Mouse (Mus musculus): ENCODE results near the gene Klri1. TPM values are rescaled to one million over a fixed set of nuclear protein-coding genes. Genes with fewer than 3 reads are reported as not detected.

Klri1 gene
- total RNA-seq (2023), result under 1 TPM in 1 of 2 experiments, not detected in 1; 0.44 TPM

DNA sequence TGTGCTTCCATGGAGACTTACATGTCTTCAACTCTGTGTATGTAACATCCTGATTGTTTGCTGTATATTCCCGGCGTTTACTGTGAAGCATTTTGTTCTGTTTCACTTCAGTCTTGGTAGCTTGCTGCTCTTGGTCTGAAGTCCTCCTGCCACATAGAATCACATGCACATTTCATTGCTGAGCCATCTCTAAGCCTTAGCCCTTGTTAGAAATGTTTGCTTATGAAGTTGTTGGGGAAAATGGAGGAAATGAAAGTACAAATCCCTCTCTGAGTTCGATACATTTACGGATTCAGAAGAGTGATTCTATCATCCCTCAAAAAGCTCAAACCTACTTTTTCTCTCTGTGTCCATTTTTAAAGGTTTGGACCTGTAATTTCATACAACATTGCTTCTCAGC is at the start of gene Klri1:
Gene Klri1 (minus strand): TSS at position 101 of the 400 bp plus-strand sequence.

DNA sequence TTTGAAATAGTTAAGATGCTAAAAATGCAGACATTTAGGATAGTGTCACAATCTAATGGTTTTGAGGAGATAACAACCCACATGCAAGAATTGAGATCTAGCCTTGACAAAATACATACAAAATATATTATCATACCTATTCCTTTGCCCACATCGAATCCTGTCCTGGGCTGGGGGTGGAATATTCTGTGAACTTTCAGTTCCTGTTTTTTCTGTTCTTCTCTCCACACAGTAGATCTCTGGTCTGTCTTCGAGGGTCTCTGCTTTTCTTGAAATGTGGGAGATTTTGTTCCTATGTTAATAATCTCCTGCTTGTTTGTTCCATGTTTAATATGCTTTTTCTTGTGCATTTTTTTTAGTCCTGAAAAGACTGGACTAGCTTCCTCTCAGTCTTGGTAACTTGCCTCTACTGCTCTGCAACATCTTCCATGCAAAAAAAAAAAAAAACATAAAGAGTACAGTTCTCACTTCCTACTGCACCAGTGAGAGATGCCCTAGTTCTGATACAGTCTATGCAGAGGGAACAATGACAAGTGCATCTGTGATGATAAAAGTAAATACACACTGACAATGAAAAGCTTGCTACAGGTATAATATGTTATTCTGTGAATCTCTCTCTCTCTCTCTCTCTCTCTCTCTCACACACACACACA is 23.3 kb upstream of the Klri1 start, which contains the start of gene Klri2:
Gene Klri2 (minus strand): TSS at position 416 of the 653 bp plus-strand sequence.

DNA sequence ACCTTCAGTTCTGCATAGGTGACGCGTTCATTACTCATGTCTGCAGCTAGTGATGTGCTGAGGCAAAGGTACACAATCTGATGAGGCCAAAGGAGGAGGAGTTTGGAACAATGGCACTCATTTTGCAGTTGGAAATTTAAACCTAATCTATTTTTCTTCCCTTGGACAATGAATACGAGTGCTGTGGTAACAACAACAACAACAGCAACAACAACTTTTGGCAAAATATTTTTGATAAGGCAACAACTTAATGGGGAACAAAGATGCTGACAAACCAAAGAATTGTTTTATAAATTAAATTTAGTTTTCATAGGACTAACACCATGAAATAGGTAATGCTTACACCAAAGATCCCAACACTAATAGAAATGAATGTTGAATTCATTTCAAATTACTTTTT is 38.1 kb downstream of the Klri1 start, which contains the start of gene Klrc1:
Gene Klrc1 (minus strand): TSS at position 101 of the 400 bp plus-strand sequence.

DNA sequence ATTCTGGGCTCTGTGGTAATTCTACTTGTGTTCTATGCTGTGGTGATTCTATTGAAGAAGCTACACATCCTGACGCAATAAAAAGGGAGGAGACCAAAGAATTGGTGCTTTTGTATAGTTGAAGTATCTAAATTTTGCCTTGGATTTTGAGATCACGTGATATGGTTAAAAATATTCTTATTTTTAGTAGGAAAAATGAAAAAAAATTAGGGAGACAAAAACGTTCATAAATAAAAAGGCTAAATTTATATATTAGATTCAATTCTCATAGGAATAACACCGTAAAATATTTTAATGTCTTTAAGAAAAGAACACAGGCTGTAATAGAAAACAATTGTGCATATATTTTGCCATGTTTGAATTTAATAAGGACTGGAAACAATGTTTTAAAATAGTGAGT is 56.3 kb downstream of the Klri1 start, which contains the start of gene Klrc2:
Gene Klrc2 (minus strand): TSS at position 101 of the 400 bp plus-strand sequence.

Other genes with a start within 250 kb of the Klri1 start
- gene Olr1, start 210.0 kb downstream of the Klri1 start, total RNA-seq (2023), result 10 to 100 TPM; 24.7 to 29.3 TPM
- 1 to 10 TPM; 1.1 to 2.2 TPM for gene Tmem52b, start 204.6 kb downstream of the Klri1 start, total RNA-seq (2023)
- 10 to 100 TPM; 23.7 to 25.7 TPM for gene Gabarapl1, start 184.0 kb downstream of the Klri1 start, total RNA-seq (2023)
- not detected for gene Klre1, start 139.2 kb downstream of the Klri1 start, total RNA-seq (2023)
- gene Klrd1, start 125.3 kb downstream of the Klri1 start, total RNA-seq (2023), result under 1 TPM in 1 of 2 experiments, not detected in 1; 0.86 TPM
- gene Klrk1, start 93.3 kb downstream of the Klri1 start, total RNA-seq (2023), result 1 to 10 TPM; 1.7 to 3.0 TPM
- gene Klrc3, start 73.8 kb downstream of the Klri1 start, total RNA-seq (2023), result not detected
- gene Klrc2, start 56.4 kb downstream of the Klri1 start, total RNA-seq (2023), result not detected
- gene Klrc1, start 38.2 kb downstream of the Klri1 start, total RNA-seq (2023), result not detected
- gene Klri2, start 23.4 kb upstream of the Klri1 start, total RNA-seq (2023), result not detected
- not detected for gene Gm156, start 67.1 kb upstream of the Klri1 start, total RNA-seq (2023)
- gene Gm17631, start 145.5 kb upstream of the Klri1 start, total RNA-seq (2023), result not detected
- 10 to 100 TPM; 55.4 to 59.7 TPM for gene Klra17, start 159.5 kb upstream of the Klri1 start, total RNA-seq (2023)
- not detected for gene Klra5, start 200.5 kb upstream of the Klri1 start, total RNA-seq (2023)

Data from neutrophil, adult 59 days (primary cell).